Mouse (Mus musculus): Measurements from ENCODE around the gene Pklr. TPM values are rescaled to one million over a fixed set of nuclear protein-coding genes. Genes with fewer than 3 reads are reported as not detected.
A peak's percentile ranks its signal among the peaks of the same experiment; 100 is the strongest.

Gene Pklr
- polyA plus RNA-seq, 1 experiment, result 79.3 TPM

- Histone ChIP-seq H3K4me1 (ENCODE audit: control insufficient read depth, insufficient read depth, low read length) (peaks cover 3% of the 10 kb centered on the region; the same call in 1 of the 2 replicates), H3K27ac (ENCODE audit: insufficient read depth, low read depth, low read length) (no peak overlapping the region), H3K36me3 (ENCODE audit: control insufficient read depth, insufficient read depth, low read length) (no peaks in the 10 kb centered on the region), H3K27me3 (replicated peaks; ENCODE audit: control insufficient read depth, insufficient read depth, low read length) (no peaks in the 10 kb centered on the region), H3K4me3 (ENCODE audit: insufficient read depth, low read depth, low read length) (no peak overlapping the region)
- DNase-seq, result no peak
- TF ChIP-seq POLR2A (IDR thresholded peaks at IDR 0.05; ENCODE audit: low read depth, low read length), result no peak
- no peak for TF ChIP-seq CTCF (conservative IDR thresholded peaks at IDR 0.05; ENCODE audit: insufficient read depth, insufficient read length, low read depth, low read length)
- WGBS, result 83% methylated on average over 1 of the region's 1 CpGs
Measured at GRCm38 (mm10) chr3:89133752-89134151, 2.2 kb upstream of the Pklr start.

GRCm38 (mm10) chr3:89136365-89136764 lies 423 bp downstream of the Pklr start:
- peak overlapping the region; percentile 78 for H3K27ac ChIP-seq (ENCODE audit: insufficient read depth, low read depth, low read length)
- DNase-seq, result peak; percentile 95
- H3K4me1 ChIP-seq (ENCODE audit: control insufficient read depth, insufficient read depth, low read length), result peaks cover 3% of the 10 kb centered on the region; the same call in 1 of the 2 replicates
- no peaks in the 10 kb centered on the region for H3K27me3 ChIP-seq (replicated peaks; ENCODE audit: control insufficient read depth, insufficient read depth, low read length)
- H3K36me3 ChIP-seq (ENCODE audit: control insufficient read depth, insufficient read depth, low read length), result no peaks in the 10 kb centered on the region
- WGBS, result 22% methylated on average over 9 of the region's 9 CpGs
- TF ChIP-seq POLR2A (IDR thresholded peaks at IDR 0.05; ENCODE audit: low read depth, low read length), result peak; percentile 53
- TF ChIP-seq CTCF (conservative IDR thresholded peaks at IDR 0.05; ENCODE audit: insufficient read depth, insufficient read length, low read depth, low read length), result peak; percentile 33
- H3K4me3 ChIP-seq (ENCODE audit: insufficient read depth, low read depth, low read length), result peak overlapping the region; percentile 33; the same call in 1 of the 2 replicates

GRCm38 (mm10) chr3:89144821-89145220 lies 8.9 kb downstream of the Pklr start:
- Histone ChIP-seq H3K4me1 (ENCODE audit: control insufficient read depth, insufficient read depth, low read length) (no peaks in the 10 kb centered on the region), H3K27ac (ENCODE audit: insufficient read depth, low read depth, low read length) (no peak overlapping the region), H3K4me3 (ENCODE audit: insufficient read depth, low read depth, low read length) (no peak overlapping the region), H3K36me3 (ENCODE audit: control insufficient read depth, insufficient read depth, low read length) (no peaks in the 10 kb centered on the region), H3K27me3 (replicated peaks; ENCODE audit: control insufficient read depth, insufficient read depth, low read length) (no peaks in the 10 kb centered on the region)
- DNase-seq, result peak; percentile 80
- 51% methylated on average over 10 of the region's 10 CpGs for whole genome bisulfite sequencing
- TF ChIP-seq CTCF (conservative IDR thresholded peaks at IDR 0.05; ENCODE audit: insufficient read depth, insufficient read length, low read depth, low read length) (no peak), POLR2A (IDR thresholded peaks at IDR 0.05; ENCODE audit: low read depth, low read length) (no peak)

GRCm38 (mm10) chr3:89145566-89145965 lies 9.6 kb downstream of the Pklr start:
- H3K27ac ChIP-seq (ENCODE audit: insufficient read depth, low read depth, low read length), result no peak overlapping the region
- H3K36me3 ChIP-seq (ENCODE audit: control insufficient read depth, insufficient read depth, low read length), result no peaks in the 10 kb centered on the region
- no peaks in the 10 kb centered on the region for H3K4me1 ChIP-seq (ENCODE audit: control insufficient read depth, insufficient read depth, low read length)
- TF ChIP-seq POLR2A (IDR thresholded peaks at IDR 0.05; ENCODE audit: low read depth, low read length) (no peak), CTCF (conservative IDR thresholded peaks at IDR 0.05; ENCODE audit: insufficient read depth, insufficient read length, low read depth, low read length) (no peak)
- no peaks in the 10 kb centered on the region for H3K27me3 ChIP-seq (replicated peaks; ENCODE audit: control insufficient read depth, insufficient read depth, low read length)
- 56% methylated on average over 8 of the region's 8 CpGs for WGBS
- DNase-seq, result no peak
- H3K4me3 ChIP-seq (ENCODE audit: insufficient read depth, low read depth, low read length), result no peak overlapping the region

- TF ChIP-seq POLR2A (IDR thresholded peaks at IDR 0.05; ENCODE audit: low read depth, low read length), result no peak
- H3K4me3 ChIP-seq (ENCODE audit: insufficient read depth, low read depth, low read length), result peak overlapping the region; percentile 12; the same call in 1 of the 2 replicates
- H3K27me3 ChIP-seq (replicated peaks; ENCODE audit: control insufficient read depth, insufficient read depth, low read length), result no peaks in the 10 kb centered on the region
- no peaks in the 10 kb centered on the region for H3K4me1 ChIP-seq (ENCODE audit: control insufficient read depth, insufficient read depth, low read length)
- H3K36me3 ChIP-seq (ENCODE audit: control insufficient read depth, insufficient read depth, low read length), result no peaks in the 10 kb centered on the region
- 24% methylated on average over 26 of the region's 26 CpGs for WGBS
- no peak overlapping the region for H3K27ac ChIP-seq (ENCODE audit: insufficient read depth, low read depth, low read length)
- peak; percentile 77 for DNase-seq
Measured at GRCm38 (mm10) chr3:89147101-89147978, 11.4 kb downstream of the Pklr start.

- Histone ChIP-seq H3K4me1 (ENCODE audit: control insufficient read depth, insufficient read depth, low read length) (no peaks in the 10 kb centered on the region), H3K27ac (ENCODE audit: insufficient read depth, low read depth, low read length) (no peak overlapping the region), H3K27me3 (replicated peaks; ENCODE audit: control insufficient read depth, insufficient read depth, low read length) (no peaks in the 10 kb centered on the region), H3K4me3 (ENCODE audit: insufficient read depth, low read depth, low read length) (peak overlapping the region; percentile 12; the same call in 1 of the 2 replicates), H3K36me3 (ENCODE audit: control insufficient read depth, insufficient read depth, low read length) (no peaks in the 10 kb centered on the region)
- TF ChIP-seq POLR2A (IDR thresholded peaks at IDR 0.05; ENCODE audit: low read depth, low read length) (no peak), CTCF (conservative IDR thresholded peaks at IDR 0.05; ENCODE audit: insufficient read depth, insufficient read length, low read depth, low read length) (no peak)
- WGBS, result 8% methylated on average over 15 of the region's 15 CpGs
- DNase-seq, result peak; percentile 11
Measured at GRCm38 (mm10) chr3:89147979-89148311, 12.0 kb downstream of the Pklr start.

- H3K27me3 ChIP-seq (replicated peaks; ENCODE audit: control insufficient read depth, insufficient read depth, low read length), result no peaks in the 10 kb centered on the region
- 78% methylated on average over 14 of the region's 14 CpGs for WGBS
- TF ChIP-seq POLR2A (IDR thresholded peaks at IDR 0.05; ENCODE audit: low read depth, low read length) (no peak), CTCF (conservative IDR thresholded peaks at IDR 0.05; ENCODE audit: insufficient read depth, insufficient read length, low read depth, low read length) (no peak)
- H3K4me1 ChIP-seq (ENCODE audit: control insufficient read depth, insufficient read depth, low read length), result no peaks in the 10 kb centered on the region
- no peak overlapping the region for H3K4me3 ChIP-seq (ENCODE audit: insufficient read depth, low read depth, low read length)
- no peak overlapping the region for H3K27ac ChIP-seq (ENCODE audit: insufficient read depth, low read depth, low read length)
- H3K36me3 ChIP-seq (ENCODE audit: control insufficient read depth, insufficient read depth, low read length), result no peaks in the 10 kb centered on the region
- no peak for DNase-seq
Measured at GRCm38 (mm10) chr3:89148567-89148966, 12.6 kb downstream of the Pklr start.

Measured in kidney, adult 2 months (tissue).